Mouse (Mus musculus): ENCODE measurements around the gene Mmp19. TPM values are rescaled to one million over a fixed set of nuclear protein-coding genes. Genes with fewer than 3 reads are reported as not detected.

The Mmp19 gene
- polyA plus RNA-seq, 1 experiment = 0.01 TPM

DNA sequence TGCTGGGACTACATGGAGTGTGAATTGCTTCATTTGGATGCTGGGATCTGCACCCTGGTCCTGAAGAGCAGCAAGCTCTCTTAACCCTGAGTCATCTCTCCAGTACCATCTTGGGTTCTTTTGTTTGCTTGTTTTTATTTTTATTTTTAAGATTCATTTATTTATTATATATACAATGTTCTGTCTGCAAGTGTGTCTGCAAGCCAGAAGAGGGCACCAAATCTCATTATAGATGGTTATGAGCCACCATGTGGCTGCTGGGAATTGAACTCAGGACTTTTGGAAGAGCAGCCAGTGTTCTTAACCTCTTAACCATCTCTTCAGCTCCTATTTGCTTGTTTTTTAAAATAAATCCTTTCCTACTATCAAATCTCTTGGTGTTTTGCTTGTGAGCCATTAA, 46.7 kb downstream of the Mmp19 start:
- TF ChIP-seq TAL1 (IDR thresholded peaks at IDR 0.05; ENCODE audit: low read length) (no peak), GATA1 (IDR thresholded peaks at IDR 0.05; ENCODE audit: low read length) (no peak)
- Histone ChIP-seq H3K9me3 (ENCODE audit: control insufficient read depth, low read length) (0 out of 2 replicates have a peak, but pooled peaks cover 2% of the 10 kb centered on the region), H3K27me3 (ENCODE audit: control insufficient read depth) (no peaks in the 10 kb centered on the region), H3K4me1 (ENCODE audit: control insufficient read depth) (peaks cover 35% of the 10 kb centered on the region), H3K36me3 (ENCODE audit: control insufficient read depth) (peaks cover 89% of the 10 kb centered on the region), H3K4me3 (replicated peaks) (no peak overlapping the region)

DNA sequence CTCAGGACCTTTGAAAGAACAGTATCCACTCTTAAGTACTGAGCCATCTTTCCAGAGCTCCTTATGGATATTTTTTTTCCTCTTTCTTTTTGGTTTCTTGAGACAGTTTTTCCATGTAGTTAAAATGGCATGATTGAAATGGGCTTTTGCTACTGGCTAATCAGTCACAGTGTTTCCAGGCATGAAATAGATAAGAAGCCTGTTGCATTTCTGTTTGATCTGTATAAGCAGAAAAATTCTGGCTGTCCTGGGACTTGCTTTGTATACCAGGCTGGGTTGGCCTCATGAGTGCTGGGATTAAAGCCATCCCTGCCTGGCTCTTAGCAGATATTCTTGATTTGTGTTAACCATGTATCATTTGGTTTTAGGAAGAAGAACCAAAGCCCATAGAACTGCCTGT, 48.7 kb downstream of the Mmp19 start:
- Histone ChIP-seq H3K9me3 (ENCODE audit: control insufficient read depth, low read length) (no peaks in the 10 kb centered on the region), H3K4me1 (ENCODE audit: control insufficient read depth) (peaks cover 35% of the 10 kb centered on the region), H3K36me3 (ENCODE audit: control insufficient read depth) (peaks cover 86% of the 10 kb centered on the region), H3K4me3 (replicated peaks) (no peak overlapping the region), H3K27me3 (ENCODE audit: control insufficient read depth) (no peaks in the 10 kb centered on the region)
- no peak for TF ChIP-seq TAL1 (IDR thresholded peaks at IDR 0.05; ENCODE audit: low read length)
- no peak for TF ChIP-seq GATA1 (IDR thresholded peaks at IDR 0.05; ENCODE audit: low read length)

DNA sequence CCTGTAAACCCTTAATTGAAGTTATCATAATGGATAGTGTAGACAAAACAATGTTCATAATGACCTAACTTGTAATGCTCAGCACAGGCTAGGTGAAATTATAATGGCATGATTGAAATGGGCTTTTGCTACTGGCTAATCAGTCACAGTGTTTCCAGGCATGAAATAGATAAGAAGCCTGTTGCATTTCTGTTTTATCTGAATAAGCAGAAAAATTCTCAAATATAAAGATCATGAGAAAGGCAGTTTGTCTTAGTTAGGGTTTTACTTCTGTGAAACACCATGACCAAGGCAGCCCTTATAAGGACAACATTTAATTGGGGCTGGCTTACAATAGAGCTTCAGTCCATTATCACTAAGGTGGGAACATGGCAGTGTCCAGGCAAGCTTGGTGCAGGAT, 49.9 kb downstream of the Mmp19 start:
- Histone ChIP-seq H3K27me3 (ENCODE audit: control insufficient read depth) (no peaks in the 10 kb centered on the region), H3K4me3 (replicated peaks) (no peak overlapping the region), H3K36me3 (ENCODE audit: control insufficient read depth) (peaks cover 86% of the 10 kb centered on the region), H3K4me1 (ENCODE audit: control insufficient read depth) (peaks cover 35% of the 10 kb centered on the region), H3K9me3 (ENCODE audit: control insufficient read depth, low read length) (no peaks in the 10 kb centered on the region)
- TF ChIP-seq GATA1 (IDR thresholded peaks at IDR 0.05; ENCODE audit: low read length) (no peak), TAL1 (IDR thresholded peaks at IDR 0.05; ENCODE audit: low read length) (no peak)

DNA sequence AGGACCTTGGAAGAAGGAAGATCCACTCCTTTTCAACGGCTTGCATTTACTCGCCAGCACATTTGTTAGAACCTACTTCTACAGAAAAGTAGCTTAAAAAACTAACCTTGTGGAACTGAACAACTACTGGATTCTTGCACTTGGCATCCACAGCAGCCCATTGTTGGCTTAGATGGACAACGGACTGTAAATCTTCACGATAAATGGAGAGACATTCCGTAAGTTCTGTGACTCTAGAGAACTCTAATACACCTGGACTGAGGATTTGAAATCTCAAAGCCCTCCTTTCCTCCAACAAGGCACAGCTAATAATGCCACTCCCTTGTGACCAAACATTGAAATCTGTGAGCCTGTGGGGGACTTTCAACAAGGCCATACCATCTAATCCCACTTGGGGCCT, 52.5 kb downstream of the Mmp19 start:
- Histone ChIP-seq H3K4me1 (ENCODE audit: control insufficient read depth) (peaks cover 34% of the 10 kb centered on the region), H3K27me3 (ENCODE audit: control insufficient read depth) (no peaks in the 10 kb centered on the region), H3K9me3 (ENCODE audit: control insufficient read depth, low read length) (no peaks in the 10 kb centered on the region), H3K36me3 (ENCODE audit: control insufficient read depth) (peaks cover 91% of the 10 kb centered on the region), H3K4me3 (replicated peaks) (no peak overlapping the region)
- TF ChIP-seq TAL1 (IDR thresholded peaks at IDR 0.05; ENCODE audit: low read length) (no peak), GATA1 (IDR thresholded peaks at IDR 0.05; ENCODE audit: low read length) (no peak)

DNA sequence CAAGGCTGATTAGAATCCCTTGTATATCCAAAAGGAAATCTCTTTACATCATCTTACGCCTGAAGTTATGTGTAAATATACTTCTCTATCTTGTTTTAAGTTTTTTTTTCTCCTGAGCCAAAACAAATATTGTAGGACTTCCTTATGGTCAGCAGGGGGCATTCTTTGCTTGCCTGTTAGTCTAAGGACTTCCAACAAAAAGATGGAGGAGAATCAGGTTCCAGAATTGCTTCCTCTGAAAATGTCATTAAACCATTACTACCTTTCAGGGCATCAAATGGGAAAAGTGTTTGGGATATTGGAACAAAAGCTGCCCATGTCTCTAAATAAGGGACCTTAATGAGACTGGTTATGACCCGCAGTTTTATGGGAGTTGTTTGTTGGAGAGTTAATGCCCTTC, 54.8 kb downstream of the Mmp19 start:
- Histone ChIP-seq H3K27me3 (ENCODE audit: control insufficient read depth) (no peaks in the 10 kb centered on the region), H3K36me3 (ENCODE audit: control insufficient read depth) (peaks cover 95% of the 10 kb centered on the region), H3K4me3 (replicated peaks) (no peak overlapping the region), H3K9me3 (ENCODE audit: control insufficient read depth, low read length) (no peaks in the 10 kb centered on the region), H3K4me1 (ENCODE audit: control insufficient read depth) (peaks cover 14% of the 10 kb centered on the region)
- TF ChIP-seq GATA1 (IDR thresholded peaks at IDR 0.05; ENCODE audit: low read length) (no peak), TAL1 (IDR thresholded peaks at IDR 0.05; ENCODE audit: low read length) (no peak)

GRCm38 (mm10) chr10:128846664-128847063, 56.0 kb downstream of the Mmp19 start:
- Histone ChIP-seq H3K27me3 (ENCODE audit: control insufficient read depth) (no peaks in the 10 kb centered on the region), H3K36me3 (ENCODE audit: control insufficient read depth) (peaks cover 93% of the 10 kb centered on the region)
- TF ChIP-seq TAL1 (IDR thresholded peaks at IDR 0.05; ENCODE audit: low read length) (no peak), GATA1 (IDR thresholded peaks at IDR 0.05; ENCODE audit: low read length) (no peak)

DNA sequence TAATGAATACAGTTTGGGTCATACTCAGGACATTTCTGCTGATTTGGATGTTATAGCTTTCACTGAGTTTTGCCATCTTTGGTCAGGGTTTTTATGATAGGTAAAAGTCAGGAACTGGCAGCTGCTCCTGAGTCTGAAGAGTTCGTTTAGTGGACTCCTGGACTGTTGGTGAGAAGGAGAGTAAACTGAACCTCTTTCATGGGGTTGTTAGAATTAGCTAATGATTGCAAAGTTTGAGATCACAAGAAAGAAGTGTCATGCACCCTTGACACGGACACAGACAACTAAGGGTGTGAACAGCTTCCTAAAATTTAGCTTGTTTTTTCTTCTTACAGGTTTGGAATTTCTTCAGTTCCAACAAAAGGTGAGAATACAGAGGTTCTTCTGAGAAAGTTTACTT, 57.7 kb downstream of the Mmp19 start:
- Histone ChIP-seq H3K27me3 (ENCODE audit: control insufficient read depth) (no peaks in the 10 kb centered on the region), H3K9me3 (ENCODE audit: control insufficient read depth, low read length) (no peaks in the 10 kb centered on the region), H3K36me3 (ENCODE audit: control insufficient read depth) (peaks cover 92% of the 10 kb centered on the region), H3K4me1 (ENCODE audit: control insufficient read depth) (peaks cover 3% of the 10 kb centered on the region), H3K4me3 (replicated peaks) (no peak overlapping the region)
- TF ChIP-seq TAL1 (IDR thresholded peaks at IDR 0.05; ENCODE audit: low read length) = no peak
- no peak for TF ChIP-seq GATA1 (IDR thresholded peaks at IDR 0.05; ENCODE audit: low read length)

More at GRCm38 (mm10) chr10:128846664-128847063, 56.0 kb downstream of the Mmp19 start:
- no peak overlapping the region for H3K4me3 ChIP-seq (replicated peaks)
- no peaks in the 10 kb centered on the region for H3K9me3 ChIP-seq (ENCODE audit: control insufficient read depth, low read length)
- H3K4me1 ChIP-seq (ENCODE audit: control insufficient read depth) = peaks cover 3% of the 10 kb centered on the region

- Histone ChIP-seq H3K9me3 (ENCODE audit: control insufficient read depth, low read length) (no peaks in the 10 kb centered on the region), H3K36me3 (ENCODE audit: control insufficient read depth) (peaks cover 84% of the 10 kb centered on the region), H3K4me1 (ENCODE audit: control insufficient read depth) (peaks cover 3% of the 10 kb centered on the region), H3K27me3 (ENCODE audit: control insufficient read depth) (no peaks in the 10 kb centered on the region), H3K4me3 (replicated peaks) (no peak overlapping the region)
- TF ChIP-seq TAL1 (IDR thresholded peaks at IDR 0.05; ENCODE audit: low read length) (no peak), GATA1 (IDR thresholded peaks at IDR 0.05; ENCODE audit: low read length) (no peak)
Measured at GRCm38 (mm10) chr10:128850339-128850738, 59.6 kb downstream of the Mmp19 start.

Other genes starting within 250 kb of the Mmp19 start
- gene Zc3h10, start 243.1 kb upstream of the Mmp19 start, polyA plus RNA-seq (2012) = 1.6 and 1.9 TPM in 2 replicates
- gene Rpl41, start 241.6 kb upstream of the Mmp19 start, polyA plus RNA-seq (2012) = 2,301 and 2,563 TPM in 2 replicates
- gene Pa2g4, start 224.9 kb upstream of the Mmp19 start, polyA plus RNA-seq (2012) = 39.3 and 42.3 TPM in 2 replicates
- 0.01 TPM in 1 of 2 replicates, not detected in the other for gene Erbb3, start 201.3 kb upstream of the Mmp19 start, polyA plus RNA-seq (2012)
- gene Rps26, start 164.2 kb upstream of the Mmp19 start, polyA plus RNA-seq (2012) = 514 and 972 TPM in 2 replicates
- 0.01 TPM in 1 of 2 replicates, not detected in the other for gene Ikzf4, start 144.9 kb upstream of the Mmp19 start, polyA plus RNA-seq (2012)
- gene Suox, start 116.8 kb upstream of the Mmp19 start, polyA plus RNA-seq (2012) = 0.04 and 0.14 TPM in 2 replicates
- gene Rab5b, start 94.6 kb upstream of the Mmp19 start, polyA plus RNA-seq (2012) = 1.1 and 1.2 TPM in 2 replicates
- gene Pmel, start 86.7 kb upstream of the Mmp19 start, polyA plus RNA-seq (2012) = not detected in 2 replicates
- gene Cdk2, start 85.9 kb upstream of the Mmp19 start, polyA plus RNA-seq (2012) = 2.3 and 2.6 TPM in 2 replicates
- gene Dgka, start 46.1 kb upstream of the Mmp19 start, polyA plus RNA-seq (2012) = 0.02 and 0.03 TPM in 2 replicates
- gene Pym1, start 43.0 kb upstream of the Mmp19 start, polyA plus RNA-seq (2012) = 10.9 and 11.7 TPM in 2 replicates
- 0.94 and 1.2 TPM in 2 replicates for gene Dnajc14, start 13.2 kb downstream of the Mmp19 start, polyA plus RNA-seq (2012)
- 0.07 and 0.09 TPM in 2 replicates for gene Tmem198b, start 13.5 kb downstream of the Mmp19 start, polyA plus RNA-seq (2012)
- gene Sarnp, start 26.4 kb downstream of the Mmp19 start, polyA plus RNA-seq (2012) = 1.4 and 2.5 TPM in 2 replicates
- 1.3 and 2.2 TPM in 2 replicates for gene Ormdl2, start 30.7 kb downstream of the Mmp19 start, polyA plus RNA-seq (2012)
- gene Gdf11, start 100.8 kb downstream of the Mmp19 start, polyA plus RNA-seq (2012) = not detected in 2 replicates
- 0.04 and 0.21 TPM in 2 replicates for gene Cd63, start 110.1 kb downstream of the Mmp19 start, polyA plus RNA-seq (2012)
- gene Rdh5, start 132.0 kb downstream of the Mmp19 start, polyA plus RNA-seq (2012) = 0.06 and 0.17 TPM in 2 replicates
- gene Bloc1s1, start 133.1 kb downstream of the Mmp19 start, polyA plus RNA-seq (2012) = 16.6 and 25.2 TPM in 2 replicates
- gene Itga7, start 142.9 kb downstream of the Mmp19 start, polyA plus RNA-seq (2012) = 0.07 TPM in 1 of 2 replicates, not detected in the other
- gene Mettl7b, start 170.1 kb downstream of the Mmp19 start, polyA plus RNA-seq (2012) = not detected in 2 replicates
- gene Olfr9, start 198.5 kb downstream of the Mmp19 start, polyA plus RNA-seq (2012) = not detected in 2 replicates
- not detected in 2 replicates for gene Olfr763, start 219.9 kb downstream of the Mmp19 start, polyA plus RNA-seq (2012)
- not detected in 2 replicates for gene Olfr764-ps1, start 249.0 kb downstream of the Mmp19 start, polyA plus RNA-seq (2012)

All from erythroblast, embryonic 14.5 days (primary cell).